Mouse (Mus musculus): ENCODE data around the gene Tiam2. TPM values are rescaled to one million over a fixed set of nuclear protein-coding genes. Genes with fewer than 3 reads are reported as not detected.
A peak's percentile ranks its signal among the peaks of the same experiment; 100 is the strongest.

The Tiam2 gene
- total RNA-seq, 2 experiments from 2014 or later: 10.1 to 13.1 TPM

GRCm38 (mm10) chr17:3558356-3558870 is 232.0 kb downstream of the Tiam2 start:
- DNase-seq: peak; percentile 40

DNA sequence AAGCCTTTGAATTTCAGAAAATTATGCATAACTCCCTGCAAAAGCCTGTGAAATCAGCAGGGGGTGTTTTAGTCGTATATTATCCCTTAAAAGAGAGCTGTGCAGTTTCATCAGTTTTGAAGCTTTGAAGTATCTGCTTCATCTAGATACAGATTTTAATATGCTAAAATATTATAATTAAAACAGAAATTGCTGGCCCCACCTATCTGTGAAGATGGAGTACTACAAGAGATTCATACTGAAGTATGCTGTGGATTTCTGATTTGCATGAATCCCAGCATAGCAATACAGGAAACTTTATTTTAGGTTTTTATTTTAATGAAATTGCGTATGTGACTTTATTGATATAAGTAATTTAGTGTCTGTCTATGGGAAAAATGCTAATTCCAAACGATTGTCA is 234.2 kb downstream of the Tiam2 start:
- no peak for DNase-seq

DNA sequence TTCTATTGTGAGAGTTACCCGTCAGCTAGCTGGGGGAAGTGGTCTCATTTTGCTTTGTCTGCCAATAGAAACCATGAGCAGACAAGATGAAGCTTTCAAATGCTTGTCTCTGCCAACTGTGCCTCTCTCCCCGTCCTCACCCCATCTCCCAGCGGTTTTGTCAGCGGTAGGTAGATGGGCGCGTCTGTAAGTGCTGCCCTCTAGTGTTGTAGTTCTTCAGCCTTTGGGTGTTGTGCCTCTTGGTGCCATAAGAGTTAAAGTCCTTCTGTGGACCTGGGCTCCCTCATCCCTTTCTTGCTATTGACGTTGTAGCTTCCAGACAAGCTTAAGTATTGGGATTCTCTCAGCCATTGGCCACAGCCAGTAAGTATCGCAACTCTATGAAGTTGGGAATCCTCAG is 236.0 kb downstream of the Tiam2 start:
- DNase-seq: no peak

- peak; percentile 88 for DNase-seq
Observed at GRCm38 (mm10) chr17:3570876-3571275, 244.5 kb downstream of the Tiam2 start.

Other genes starting within 250 kb of the Tiam2 start
- 10 to 100 TPM; 37.8 to 43.7 TPM for gene Scaf8, start 211.6 kb upstream of the Tiam2 start, total RNA-seq (2021)
- not detected for gene Cldn20, start 206.0 kb downstream of the Tiam2 start, total RNA-seq (2021)
- 10 to 100 TPM; 12.0 to 15.0 TPM for gene Tfb1m, start 231.2 kb downstream of the Tiam2 start, total RNA-seq (2021)